Mouse (Mus musculus) liver, postnatal 0 days (tissue): Measurements from ENCODE around the gene D430042O09Rik. TPM values are rescaled to one million over a fixed set of nuclear protein-coding genes. Genes with fewer than 3 reads are reported as not detected.
A peak's percentile ranks its signal among the peaks of the same experiment; 100 is the strongest.
"Not testable (repeated sequence)": the region's sequence is repeated elsewhere in the genome, so short reads cannot be mapped to it uniquely, and the experiment has no call there.

Experiments
- ATAC-seq: fragments of 200-750 bp; cut with Nextera tagmentation; 2 replicates; pipeline ENCODE4 v1.8.0; 2017; ENCODE audit warnings: mild to moderate bottlenecking, moderate library complexity
- DNase-seq: peaks from one replicate; pipeline ENCODE4 v3.0.0-alpha.2; 2016
- H3K27ac ChIP-seq: fragments of 300-500 bp; sonication (generic); 2 replicates; pipeline ENCODE4 v1.5.1; 2014; ENCODE audit warnings: antibody characterized with exemption, moderate library complexity, mild to moderate bottlenecking, low read depth
- H3K27me3 ChIP-seq: fragments of 300-500 bp; sonication (generic); 2 replicates; pipeline ENCODE4 v1.6.1; 2014; ENCODE audit warnings: low read length, control low read depth, mixed read lengths; ENCODE audit not compliant: insufficient read depth
- H3K36me3 ChIP-seq: fragments of 300-500 bp; sonication (generic); replicated peaks from 2 replicates; pipeline ENCODE4 v1.6.1; 2014; ENCODE audit warnings: mild to moderate bottlenecking, control low read depth, low read length, moderate library complexity, mixed read lengths; ENCODE audit not compliant: insufficient read depth
- H3K4me1 ChIP-seq: fragments of 300-500 bp; sonication (generic); 2 replicates; pipeline ENCODE4 v1.6.1; 2014; ENCODE audit warnings: antibody characterized with exemption, mild to moderate bottlenecking, control low read depth; ENCODE audit not compliant: insufficient read depth
- H3K4me2 ChIP-seq: fragments of 300-500 bp; sonication (generic); 2 replicates; pipeline ENCODE4 v1.6.1; 2014; ENCODE audit warnings: low read depth, mild to moderate bottlenecking, low read length, moderate library complexity, mixed read lengths
- H3K4me3 ChIP-seq: fragments of 300-500 bp; sonication (generic); 2 replicates; pipeline ENCODE4 v1.5.1; 2014; ENCODE audit warnings: low read depth, low read length
- H3K9ac ChIP-seq: fragments of 300-500 bp; sonication (generic); replicated peaks from 2 replicates; pipeline ENCODE4 v1.6.1; 2014; ENCODE audit warnings: mild to moderate bottlenecking, moderate library complexity
- H3K9me3 ChIP-seq: fragments of 300-500 bp; sonication (generic); 2 replicates; pipeline ENCODE4 v1.6.1; 2016; ENCODE audit warnings: mild to moderate bottlenecking, control low read depth, low read length, mixed read lengths
- CTCF ChIP-seq: sonication (generic); IDR thresholded peaks from 2 replicates; pipeline ENCODE4 v1.5.1; 2016; ENCODE audit warnings: antibody characterized with exemption, low read depth
- EP300 ChIP-seq: IDR thresholded peaks from 2 replicates; pipeline ENCODE4 v1.6.1; 2016; ENCODE audit warnings: antibody characterized with exemption, low read depth, mild to moderate bottlenecking
- WGBS: fragments of 180-500 bp; shearing (Covaris S2); extraction: QIAGEN DNeasy Blood & Tissue Kit; methylation state at CpG from one replicate; pipeline ENCODE4 v1.1.7; 2014; ENCODE audit not compliant: insufficient replicate concordance; 5-methylcytosine and 5-hydroxymethylcytosine counted together
- polyA plus RNA-seq: library from polyadenylated mRNA; unstranded; fragments of >200 nt; fragmentation: Nextera tagmentation; extraction: Ambion mirVana; gene quantifications from 2 replicates; pipeline ENCODE4 v1.2.1, GENCODE M21; 2015

D430042O09Rik gene
- polyA plus RNA-seq, 1 experiment from 2014 or later = 1.3 TPM

DNA sequence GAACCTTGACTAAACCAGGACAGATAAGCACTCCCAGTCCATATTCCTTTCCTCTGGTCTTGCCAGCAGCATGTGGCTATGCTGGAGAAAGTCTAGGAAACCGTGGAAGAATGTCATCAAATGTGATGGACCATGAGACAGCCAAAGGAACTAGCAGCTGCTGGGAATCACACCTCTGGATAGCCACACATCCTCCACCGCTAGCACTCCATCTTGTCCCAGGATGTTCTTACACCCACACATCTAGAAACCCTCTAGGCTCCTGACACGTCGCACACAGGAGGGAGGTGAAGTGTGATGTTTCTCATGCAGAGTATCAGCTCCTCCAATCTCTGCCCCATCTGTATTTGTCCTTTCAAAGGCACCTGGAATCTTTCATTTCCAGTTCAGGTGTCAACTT is 17.2 kb upstream of the D430042O09Rik start:
- Histone ChIP-seq H3K4me1 (no peaks in the 10 kb centered on the region), H3K9me3 (no peaks in the 10 kb centered on the region), H3K27me3 (no peaks in the 10 kb centered on the region), H3K27ac (no peak overlapping the region), H3K4me3 (no peak overlapping the region), H3K4me2 (no peak overlapping the region), H3K36me3 (peaks cover 74% of the 10 kb centered on the region), H3K9ac (no peak overlapping the region)
- WGBS = 82% methylated on average over 4 of the region's 4 CpGs
- TF ChIP-seq CTCF (no peak), EP300 (no peak)
- no peak for ATAC-seq
- no peak for DNase-seq

DNA sequence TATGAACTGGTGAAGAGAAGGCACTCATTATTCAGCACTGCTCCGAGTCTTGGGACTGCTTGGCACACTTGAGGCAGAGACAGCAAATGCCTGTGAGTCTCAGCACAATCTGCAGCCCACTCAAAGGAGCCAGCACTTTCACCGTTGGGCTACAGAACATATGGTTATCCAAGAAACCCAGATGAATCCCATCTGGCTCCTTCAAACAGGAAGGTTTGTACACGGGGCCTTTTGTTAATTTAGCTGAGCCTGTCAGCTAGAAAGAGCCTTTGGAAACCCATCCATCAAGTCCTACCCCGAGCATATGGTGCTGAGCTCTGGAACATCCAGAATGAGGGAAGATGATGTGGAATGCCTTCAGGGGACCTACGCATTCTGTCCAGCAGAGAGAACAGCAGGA is 13.6 kb upstream of the D430042O09Rik start:
- TF ChIP-seq CTCF = no peak
- TF ChIP-seq EP300 = no peak

DNA sequence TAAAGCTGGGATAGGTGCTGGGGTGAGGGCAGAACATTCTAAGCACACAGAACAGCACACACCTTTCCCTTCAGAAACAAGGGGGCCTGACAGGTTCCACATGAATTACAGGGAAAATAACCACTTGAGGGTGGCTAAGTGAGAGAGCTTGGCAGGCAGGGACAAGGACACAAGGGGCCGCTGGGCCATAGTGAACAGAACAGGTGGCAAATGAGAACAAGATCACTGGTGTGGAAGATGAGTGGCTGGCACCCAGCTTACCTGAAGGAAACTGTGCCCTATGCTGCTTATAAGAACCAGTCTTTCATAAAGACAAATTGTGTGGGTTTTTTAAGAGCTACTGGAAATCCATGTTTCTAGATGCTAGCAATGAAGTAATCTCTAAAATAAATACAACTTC is 4.9 kb upstream of the D430042O09Rik start:
- ATAC-seq (no peak), DNase-seq (no peak)
- Histone ChIP-seq H3K4me3 (no peak overlapping the region), H3K27me3 (no peaks in the 10 kb centered on the region), H3K4me1 (peaks cover 22% of the 10 kb centered on the region), H3K4me2 (no peak overlapping the region), H3K36me3 (peaks cover 65% of the 10 kb centered on the region), H3K27ac (no peak overlapping the region), H3K9me3 (peaks cover 8% of the 10 kb centered on the region), H3K9ac (no peak overlapping the region)
- 73% methylated on average over 1 of the region's 1 CpGs for WGBS
- TF ChIP-seq EP300 (no peak), CTCF (no peak)

More for the DNA sequence above, 13.6 kb upstream of the D430042O09Rik start:
- H3K27ac ChIP-seq = no peak overlapping the region
- 82% methylated on average over 5 of the region's 5 CpGs for WGBS
- H3K4me3 ChIP-seq = no peak overlapping the region
- ATAC-seq (no peak), DNase-seq (no peak)
- no peak overlapping the region for H3K4me2 ChIP-seq
- no peaks in the 10 kb centered on the region for H3K27me3 ChIP-seq
- peaks cover 83% of the 10 kb centered on the region for H3K36me3 ChIP-seq
- no peak overlapping the region for H3K9ac ChIP-seq
- peaks cover 4% of the 10 kb centered on the region for H3K9me3 ChIP-seq
- H3K4me1 ChIP-seq = no peaks in the 10 kb centered on the region

DNA sequence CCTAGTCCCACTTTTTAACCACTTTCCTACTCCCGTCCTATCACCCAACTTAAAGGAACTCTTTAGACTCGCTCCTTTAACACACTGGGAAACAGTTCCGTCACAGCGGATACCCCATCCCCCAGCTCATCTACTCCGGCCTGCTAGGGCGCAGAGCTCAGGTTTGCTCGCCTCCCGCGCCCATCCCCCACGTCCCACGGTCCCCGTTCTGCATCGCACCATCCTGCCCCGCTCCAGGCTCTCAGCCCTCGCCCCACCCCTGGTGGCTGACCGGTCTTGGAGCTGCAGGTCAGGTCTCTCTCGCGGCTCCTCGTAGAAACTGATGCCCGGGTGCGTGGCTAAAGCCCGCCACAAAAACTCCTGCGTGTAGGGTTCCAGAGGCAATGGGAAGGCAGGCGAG is 502 bp upstream of the D430042O09Rik start:
- H3K9me3 ChIP-seq = no peaks in the 10 kb centered on the region
- DNase-seq (peak; percentile 83), ATAC-seq (peak; percentile 80)
- under 1% methylated on average over 24 of the region's 24 CpGs for WGBS
- H3K4me1 ChIP-seq = peaks cover 39% of the 10 kb centered on the region
- no peaks in the 10 kb centered on the region for H3K27me3 ChIP-seq
- peak overlapping the region; percentile 94 for H3K27ac ChIP-seq
- peak overlapping the region; percentile 86 for H3K9ac ChIP-seq
- H3K4me3 ChIP-seq = peak overlapping the region; percentile 95
- peak overlapping the region; percentile 98 for H3K4me2 ChIP-seq
- TF ChIP-seq EP300 (no peak), CTCF (peak; percentile 34)
- peaks cover 25% of the 10 kb centered on the region for H3K36me3 ChIP-seq

DNA sequence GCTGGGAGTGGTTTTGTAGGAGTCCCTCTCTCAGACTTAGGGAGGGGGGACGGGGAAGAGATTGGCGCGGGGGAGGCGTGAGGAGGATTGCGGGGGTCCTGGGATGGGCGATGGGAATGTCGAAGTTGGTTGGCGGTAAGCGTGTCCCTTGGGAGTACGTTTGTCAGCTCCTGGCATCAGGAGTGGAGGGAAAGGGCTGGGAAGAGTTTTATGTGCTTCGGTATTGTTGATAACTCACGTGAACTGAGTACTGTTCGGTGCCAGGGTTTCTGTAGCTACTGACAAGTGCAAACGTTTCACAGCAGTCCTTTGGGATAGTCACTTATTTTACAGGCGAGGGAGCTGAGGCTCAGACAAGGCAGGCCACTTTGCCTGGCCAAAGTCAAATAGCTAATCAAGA is 412 bp downstream of the D430042O09Rik start:
- 2% methylated on average over 15 of the region's 15 CpGs for WGBS
- Histone ChIP-seq H3K4me3 (peak overlapping the region; percentile 95), H3K36me3 (peaks cover 16% of the 10 kb centered on the region), H3K4me1 (peaks cover 39% of the 10 kb centered on the region), H3K27ac (0 out of 2 replicates have a peak overlapping the region, but pooled peaks have one; percentile 39), H3K4me2 (peak overlapping the region; percentile 98), H3K27me3 (no peaks in the 10 kb centered on the region), H3K9me3 (no peaks in the 10 kb centered on the region), H3K9ac (peak overlapping the region; percentile 89)
- no peak for DNase-seq
- TF ChIP-seq EP300 (no peak), CTCF (no peak)
- no peak for ATAC-seq

DNA sequence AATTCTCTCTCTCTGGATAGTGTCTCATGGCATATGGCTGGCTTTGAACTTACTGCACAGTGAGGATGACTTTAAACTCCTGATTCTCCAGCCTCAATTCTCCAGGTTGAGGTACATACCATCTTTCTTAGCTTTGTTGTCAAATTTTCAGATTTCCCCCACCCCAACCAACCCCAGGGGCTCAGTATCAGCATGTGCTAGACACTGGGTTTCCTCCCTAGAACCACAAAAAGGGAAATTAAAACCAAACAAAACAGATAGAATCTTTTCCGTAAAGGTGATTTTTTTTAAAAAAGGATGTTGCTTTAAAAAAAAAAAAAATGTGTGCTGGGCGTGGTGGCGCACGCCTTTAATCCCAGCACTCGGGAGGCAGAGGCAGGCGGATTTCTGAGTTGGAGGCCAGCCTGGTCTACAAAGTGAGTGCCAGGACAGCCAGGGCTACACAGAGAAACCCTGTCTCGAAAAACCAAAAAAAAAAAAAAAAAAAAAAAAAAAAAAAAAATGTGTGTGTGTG is 5.9 kb downstream of the D430042O09Rik start:
- not testable (repeated sequence) for H3K4me2 ChIP-seq, H3K9ac ChIP-seq, DNase-seq, H3K4me3 ChIP-seq, ATAC-seq, H3K9me3 ChIP-seq, H3K36me3 ChIP-seq, H3K27ac ChIP-seq, H3K27me3 ChIP-seq
- WGBS = 84% methylated on average over 6 of the region's 7 CpGs
- peaks cover 15% of the 10 kb centered on the region for H3K4me1 ChIP-seq

DNA sequence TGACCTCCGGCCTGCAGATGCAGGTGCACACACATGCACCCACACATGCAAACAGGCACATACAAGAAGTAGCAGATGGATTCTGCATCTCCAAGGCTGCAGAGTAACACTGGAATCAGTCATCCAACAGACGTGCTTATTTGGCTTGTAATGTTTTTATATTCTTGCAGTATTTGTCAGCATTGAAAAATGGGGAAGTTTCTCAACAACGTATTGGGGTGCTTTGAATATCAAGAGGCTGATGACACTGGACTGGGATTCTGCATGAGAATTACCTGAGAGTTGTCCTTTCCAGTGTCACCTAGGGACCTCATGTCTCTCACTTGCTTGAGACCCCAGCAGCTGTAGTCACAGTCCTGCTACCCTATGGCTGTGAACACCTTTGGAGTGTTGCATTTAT is 7.1 kb downstream of the D430042O09Rik start:
- 62% methylated on average over 3 of the region's 3 CpGs for WGBS
- H3K9me3 ChIP-seq = no peaks in the 10 kb centered on the region
- no peak for ATAC-seq

More for the DNA sequence above, 7.1 kb downstream of the D430042O09Rik start:
- no peak overlapping the region for H3K4me3 ChIP-seq
- H3K4me2 ChIP-seq = no peak overlapping the region
- no peak overlapping the region for H3K27ac ChIP-seq
- H3K4me1 ChIP-seq = peaks cover 8% of the 10 kb centered on the region
- no peak overlapping the region for H3K9ac ChIP-seq
- H3K36me3 ChIP-seq = 0 out of 2 replicates have a peak, but pooled peaks cover 3% of the 10 kb centered on the region
- no peaks in the 10 kb centered on the region for H3K27me3 ChIP-seq
- TF ChIP-seq CTCF = no peak
- TF ChIP-seq EP300 = no peak
- DNase-seq = no peak
